Mouse (Mus musculus) olfactory bulb, adult 2 months (tissue): ENCODE data around the gene Ergic1.

Experiments used
- CTCF ChIP-seq: fragments of 200-500 bp; IDR thresholded peaks from 2 replicates; pipeline ENCODE4 v1.5.1; 2012; ENCODE audit warnings: low read depth, mild to moderate bottlenecking, low read length, moderate library complexity; ENCODE audit not compliant: insufficient read depth
- POLR2A ChIP-seq: fragments of 200-500 bp; IDR thresholded peaks from 2 replicates; pipeline ENCODE4 v1.6.1; 2012; ENCODE audit warnings: mild to moderate bottlenecking, low read depth, low read length, moderate library complexity; ENCODE audit not compliant: insufficient read depth

DNA sequence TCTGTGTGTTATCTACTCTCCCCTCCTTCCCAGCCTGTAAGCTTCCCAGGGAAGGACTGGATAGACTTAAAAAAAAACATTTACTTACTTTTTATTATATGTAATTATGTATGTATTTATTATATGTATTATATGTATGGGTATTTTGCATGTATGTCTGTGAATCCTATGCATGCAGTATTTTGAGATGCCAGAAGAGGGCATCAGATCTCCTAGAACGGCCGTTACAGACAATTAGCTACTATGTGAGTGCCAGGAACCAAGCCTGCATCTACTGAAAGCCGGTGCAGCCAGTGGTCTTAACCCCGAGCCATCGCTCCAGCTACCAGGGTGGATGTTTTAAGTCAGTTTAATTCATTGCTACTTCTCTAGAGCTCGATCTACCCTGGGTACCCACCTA lies 120.0 kb downstream of the Ergic1 start:
- TF ChIP-seq CTCF (no peak), POLR2A (no peak)
